Mouse (Mus musculus) MEL (cell line): ENCODE measurements at regions not wholly inside any gene's neighbourhood (a gene's known extent, or its start where the extent isn't known, plus 50 kb on each side); places are given as distances from the start of the nearest gene placed in this dataset.

ENCODE experiments used
- DNase-seq: peaks from one replicate; pipeline ENCODE4 v3.0.0; 2011; ENCODE audit warnings: low read depth, low spot score
- H3K27ac ChIP-seq: 2 replicates; pipeline ENCODE4 v1.5.1; 2012; ENCODE audit warnings: low read depth, mild to moderate bottlenecking, control low read depth, low read length, moderate library complexity; ENCODE audit not compliant: control insufficient read depth
- H3K27me3 ChIP-seq, 2 experiments: fragments of 150-350 bp in 1 of 2; sonication (generic) in 1 of 2; 2 replicates each; pipeline ENCODE4 v1.6.1; 2012; ENCODE audit warnings: low read length in 2 of 2, mild to moderate bottlenecking in 2 of 2, improper control_type of control experiment in 1 of 2, moderate library complexity in 1 of 2; ENCODE audit not compliant: insufficient read depth in 2 of 2, control insufficient read depth in 1 of 2
- H3K36me3 ChIP-seq, 2 experiments: 2 replicates each; pipeline ENCODE4 v1.6.1; 2012 to 2014; ENCODE audit warnings: low read length in 2 of 2, improper control_type of control experiment in 1 of 2, inconsistent platforms in 1 of 2, mild to moderate bottlenecking in 1 of 2; ENCODE audit not compliant: insufficient read depth in 2 of 2, control insufficient read depth in 1 of 2
- H3K4me1 ChIP-seq, 2 experiments: fragments of 150-350 bp in 1 of 2; sonication (generic) in 1 of 2; 2 replicates each; pipeline ENCODE4 v1.6.1; 2012; ENCODE audit warnings: low read length in 2 of 2, improper control_type of control experiment in 1 of 2, mild to moderate bottlenecking in 1 of 2; ENCODE audit not compliant: insufficient read depth in 2 of 2, control insufficient read depth in 1 of 2
- H3K4me3 ChIP-seq, 2 experiments: fragments of 150-350 bp in 1 of 2; sonication (generic) in 1 of 2; 2 replicates each; pipeline ENCODE4 v1.5.1; 2012; ENCODE audit warnings: low read depth in 2 of 2, low read length in 2 of 2, mild to moderate bottlenecking in 2 of 2, moderate library complexity in 2 of 2, control low read depth in 1 of 2, improper control_type of control experiment in 1 of 2; ENCODE audit not compliant: control insufficient read depth in 1 of 2, insufficient read depth in 1 of 2
- H3K79me2 ChIP-seq: 2 replicates; pipeline ENCODE4 v1.6.1; 2012; ENCODE audit warnings: mild to moderate bottlenecking, low read length, moderate library complexity; ENCODE audit not compliant: control insufficient read depth, poor library complexity, insufficient read depth
- H3K9ac ChIP-seq: 2 replicates; pipeline ENCODE4 v1.6.1; 2012; ENCODE audit warnings: low read depth, mild to moderate bottlenecking, control low read depth, low read length, moderate library complexity; ENCODE audit not compliant: control insufficient read depth, poor library complexity, severe bottlenecking
- H3K9me3 ChIP-seq: fragments of 150-350 bp; sonication (generic); replicated peaks from 2 replicates; pipeline ENCODE4 v1.6.1; 2012; ENCODE audit warnings: mild to moderate bottlenecking, low read length, improper control_type of control experiment, moderate library complexity; ENCODE audit not compliant: insufficient read depth
- BHLHE40 ChIP-seq: IDR thresholded peaks from 2 replicates; pipeline ENCODE4 v1.6.1; 2012; ENCODE audit warnings: low read depth, mild to moderate bottlenecking, inconsistent platforms, low read length, improper control_type of control experiment, borderline replicate concordance
- CHD1 ChIP-seq: IDR thresholded peaks from 2 replicates; pipeline ENCODE4 v1.6.1; 2012; ENCODE audit warnings: low read depth, mild to moderate bottlenecking, inconsistent platforms, low read length, improper control_type of control experiment
- CTCF ChIP-seq, 3 experiments: IDR thresholded peaks in 2 of 3; conservative IDR thresholded peaks in 1 of 3; 2 replicates each; pipeline ENCODE4 v1.5.1; 2011 to 2012; ENCODE audit warnings: low read length in 3 of 3, low read depth in 2 of 3, mild to moderate bottlenecking in 2 of 3, improper control_type of control experiment in 1 of 3, inconsistent platforms in 1 of 3, mixed read lengths in 1 of 3, moderate library complexity in 1 of 3; ENCODE audit not compliant: control insufficient read depth in 1 of 3, insufficient read depth in 1 of 3, poor library complexity in 1 of 3, severe bottlenecking in 1 of 3
- E2F4 ChIP-seq: IDR thresholded peaks from 2 replicates; pipeline ENCODE4 v1.6.1; 2011; ENCODE audit warnings: low read depth, low read length, improper control_type of control experiment, borderline replicate concordance
- EP300 ChIP-seq, 2 experiments: IDR thresholded peaks; 2 replicates each; pipeline ENCODE4 v1.6.1; 2011; ENCODE audit warnings: improper control_type of control experiment in 2 of 2, low read length in 2 of 2, low read depth in 1 of 2, mild to moderate bottlenecking in 1 of 2
- GABPA ChIP-seq: IDR thresholded peaks from 2 replicates; pipeline ENCODE4 v1.6.1; 2012; ENCODE audit warnings: low read depth, mild to moderate bottlenecking, inconsistent platforms, low read length, improper control_type of control experiment, moderate library complexity
- GATA1 ChIP-seq: IDR thresholded peaks from 2 replicates; pipeline ENCODE4 v1.6.1; 2011; ENCODE audit warnings: low read depth, low read length, improper control_type of control experiment
- HCFC1 ChIP-seq: IDR thresholded peaks from 2 replicates; pipeline ENCODE4 v1.6.1; 2012; ENCODE audit warnings: low read depth, mild to moderate bottlenecking, inconsistent platforms, low read length, improper control_type of control experiment, moderate library complexity
- JUND ChIP-seq: IDR thresholded peaks from 2 replicates; pipeline ENCODE4 v1.6.1; 2011; ENCODE audit warnings: low read depth, mild to moderate bottlenecking, improper control_type of control experiment, low read length
- KAT2A ChIP-seq: conservative IDR thresholded peaks from 2 replicates; pipeline ENCODE4 v1.6.1; 2012; ENCODE audit warnings: low read depth, low read length, improper control_type of control experiment, inconsistent platforms
- MYC ChIP-seq: IDR thresholded peaks from 2 replicates; pipeline ENCODE4 v1.6.1; 2011; ENCODE audit warnings: low read depth, mild to moderate bottlenecking, low read length, improper control_type of control experiment, moderate library complexity
- NELFE ChIP-seq: IDR thresholded peaks from 2 replicates; pipeline ENCODE4 v1.6.1; 2011; ENCODE audit warnings: low read depth, low read length, improper control_type of control experiment
- NRF1 ChIP-seq: IDR thresholded peaks from 2 replicates; pipeline ENCODE4 v1.6.1; 2014; ENCODE audit warnings: low read depth, mild to moderate bottlenecking, inconsistent platforms, low read length, improper control_type of control experiment, moderate library complexity; ENCODE audit not compliant: poor library complexity, insufficient read depth, severe bottlenecking
- POLR2AphosphoS2 ChIP-seq: IDR thresholded peaks from 2 replicates; pipeline ENCODE4 v1.6.1; 2011; ENCODE audit warnings: low read length, improper control_type of control experiment
- POLR2AphosphoS5 ChIP-seq: IDR thresholded peaks from 2 replicates; pipeline ENCODE4 v1.6.1; 2012; ENCODE audit warnings: low read depth, borderline replicate concordance, mild to moderate bottlenecking, inconsistent platforms, low read length, moderate library complexity, mixed read lengths
- RAD21 ChIP-seq: IDR thresholded peaks from 2 replicates; pipeline ENCODE4 v1.6.1; 2011; ENCODE audit warnings: mild to moderate bottlenecking, low read depth, low read length, improper control_type of control experiment
- SMC3 ChIP-seq: IDR thresholded peaks from 2 replicates; pipeline ENCODE4 v1.6.1; 2011; ENCODE audit warnings: low read depth, low read length, improper control_type of control experiment
- TBP ChIP-seq: IDR thresholded peaks from 2 replicates; pipeline ENCODE4 v1.8.0; 2011; ENCODE audit warnings: low read depth, low read length, improper control_type of control experiment
- UBTF ChIP-seq: IDR thresholded peaks from 2 replicates; pipeline ENCODE4 v1.6.1; 2012; ENCODE audit warnings: low read depth, mild to moderate bottlenecking, inconsistent platforms, low read length, improper control_type of control experiment, moderate library complexity, borderline replicate concordance; ENCODE audit not compliant: insufficient read depth
- USF1 ChIP-seq: IDR thresholded peaks from 2 replicates; pipeline ENCODE4 v1.6.1; 2014; ENCODE audit warnings: low read depth, mild to moderate bottlenecking, inconsistent platforms, low read length, improper control_type of control experiment, moderate library complexity
- ZKSCAN1 ChIP-seq: IDR thresholded peaks from 2 replicates; pipeline ENCODE4 v1.6.1; 2012; ENCODE audit warnings: low read depth, mild to moderate bottlenecking, inconsistent platforms, low read length, improper control_type of control experiment, moderate library complexity
- ZMIZ1 ChIP-seq: IDR thresholded peaks from 2 replicates; pipeline ENCODE4 v1.6.1; 2012; ENCODE audit warnings: low read depth, mild to moderate bottlenecking, inconsistent platforms, low read length, improper control_type of control experiment, moderate library complexity

GRCm38 (mm10) chr3:137778113-137778512, 86.2 kb upstream of the H2afz start (continued):
- TF ChIP-seq NRF1 (no peak), CTCF (IDR thresholded peaks at IDR 0.05 in 2 of 3, conservative IDR thresholded peaks at IDR 0.05 in 1 of 3; ENCODE audit: control insufficient read depth in 1 of 3, insufficient read depth in 1 of 3, low read depth in 2 of 3, low read length in 3 of 3, poor library complexity in 1 of 3, severe bottlenecking in 1 of 3) (peak in 2 of 3 experiments; percentile 26 to 83; a peak in 3 of 6 replicates), JUND (no peak), CHD1 (no peak), USF1 (no peak)
- TF ChIP-seq, all 39 proteins: peak for 9

- H3K4me1 ChIP-seq, result peaks cover 4 to 24% of the 10 kb centered on the region in 2 experiments
- H3K36me3 ChIP-seq, result peaks cover 0 to 17% of the 10 kb centered on the region in 2 experiments; a peak in 2 of 4 replicates
- no peak overlapping the region for H3K4me3 ChIP-seq
- no peaks in the 10 kb centered on the region for H3K79me2 ChIP-seq
- H3K27me3 ChIP-seq, result no peaks in the 10 kb centered on the region
- H3K27ac ChIP-seq, result no peak overlapping the region
- DNase-seq, result no peak
- TF ChIP-seq MYC, result no peak
- TF ChIP-seq RAD21, result no peak
- TF ChIP-seq HCFC1, result no peak
- no peak for TF ChIP-seq ZKSCAN1
- TF ChIP-seq GABPA, result no peak
- TF ChIP-seq ZMIZ1, result no peak
- TF ChIP-seq SMC3, result no peak
- no peak for TF ChIP-seq UBTF
- TF ChIP-seq EP300 (IDR thresholded peaks at IDR 0.05; ENCODE audit: low read depth in 1 of 2, low read length in 2 of 2), result no peak
- TF ChIP-seq BHLHE40, result no peak
- TF ChIP-seq TBP, result no peak
- TF ChIP-seq POLR2AphosphoS5, result no peak
- no peak for TF ChIP-seq KAT2A
- TF ChIP-seq POLR2AphosphoS2, result no peak
- TF ChIP-seq USF1, result no peak
- no peak for TF ChIP-seq E2F4
- TF ChIP-seq NELFE, result no peak
- TF ChIP-seq GATA1, result no peak
- TF ChIP-seq, all 39 proteins: peak for 0
- no peaks in the 10 kb centered on the region for H3K9me3 ChIP-seq
- no peak overlapping the region for H3K9ac ChIP-seq
Measured at GRCm38 (mm10) chr3:137780029-137780428, 84.3 kb upstream of the H2afz start.
